Mouse (Mus musculus) thymus, adult 2 months (tissue): Measurements from ENCODE around the gene Pgap3.

ENCODE experiments used
- CTCF ChIP-seq: fragments of 200-500 bp; IDR thresholded peaks from 2 replicates; pipeline ENCODE4 v1.5.1; 2012; ENCODE audit warnings: mild to moderate bottlenecking, control low read depth, low read length, moderate library complexity, borderline replicate concordance; ENCODE audit not compliant: control insufficient read depth, poor library complexity, insufficient read depth; ENCODE audit errors: extremely low read depth
- POLR2A ChIP-seq: fragments of 200-500 bp; IDR thresholded peaks from 2 replicates; pipeline ENCODE4 v1.6.1; 2012; ENCODE audit warnings: mild to moderate bottlenecking, low read length, control low read depth, moderate library complexity; ENCODE audit not compliant: control insufficient read depth, poor library complexity, insufficient read depth; ENCODE audit errors: extremely low read depth

DNA sequence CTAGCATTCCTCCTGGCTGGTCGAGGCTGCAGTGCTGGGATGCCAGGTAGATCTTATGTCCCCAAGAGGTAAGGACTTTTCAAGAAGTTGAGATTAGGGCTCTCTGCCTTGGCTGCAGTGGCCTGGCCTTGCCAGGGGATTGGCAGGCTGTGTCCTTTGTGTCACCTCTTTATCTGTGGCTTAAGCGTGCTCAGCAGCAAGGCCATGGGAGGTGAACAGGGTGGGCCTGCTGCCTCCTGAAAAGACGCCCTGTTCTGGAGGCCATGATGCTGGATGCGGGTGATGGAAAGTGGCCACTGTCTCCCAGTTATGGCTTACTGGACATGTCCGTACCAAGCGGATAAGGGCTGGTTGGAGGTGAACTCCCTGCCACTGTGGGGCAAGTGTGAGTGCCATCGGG, 20.9 kb downstream of the Pgap3 start:
- no peak for TF ChIP-seq CTCF
- no peak for TF ChIP-seq POLR2A
